Mouse (Mus musculus) lung, adult 2 months (tissue): ENCODE measurements around the gene Fam19a5.

Experiments
- CTCF ChIP-seq: fragments of 200-500 bp; IDR thresholded peaks from 2 replicates; pipeline ENCODE4 v1.5.1; 2011; ENCODE audit warnings: mild to moderate bottlenecking, low read length, control low read depth; ENCODE audit not compliant: insufficient read depth
- POLR2A ChIP-seq: fragments of 200-500 bp; IDR thresholded peaks from 2 replicates; pipeline ENCODE4 v1.6.1; 2011; ENCODE audit warnings: low read depth, mild to moderate bottlenecking, control low read depth, low read length, borderline replicate concordance; ENCODE audit errors: extremely low read depth

DNA sequence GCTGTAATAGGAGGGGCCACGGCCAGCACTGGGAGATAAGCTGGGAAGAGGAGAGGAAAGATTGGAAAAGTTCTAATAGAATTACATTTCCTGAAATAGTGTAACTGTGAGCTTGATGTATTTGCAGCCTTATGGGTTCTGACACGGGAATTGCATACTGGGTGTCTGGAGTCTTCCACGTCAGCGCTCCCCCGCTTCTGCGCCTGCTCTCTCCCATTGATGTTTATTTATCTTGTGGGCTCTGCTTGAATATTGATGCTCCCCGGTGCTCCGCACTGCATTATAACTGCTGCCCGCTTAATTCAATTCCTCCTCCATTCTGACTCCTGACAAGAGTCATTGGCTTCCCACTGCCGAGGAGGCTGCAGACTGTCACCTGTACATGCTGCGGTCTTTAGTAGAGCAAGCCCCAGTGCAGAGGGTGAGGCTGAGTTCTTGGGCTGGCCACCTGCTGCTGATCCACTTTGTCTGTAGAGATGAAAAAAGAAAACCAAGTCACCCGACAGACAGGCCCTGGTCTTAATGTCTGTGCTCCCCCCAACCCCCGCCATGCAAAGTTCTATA, 153.4 kb downstream of the Fam19a5 start:
- no peak for TF ChIP-seq POLR2A
- TF ChIP-seq CTCF = no peak
